Mouse (Mus musculus) naive thymus-derived CD4-positive, alpha-beta T cell, adult 2 months (primary cell): ENCODE results near the gene Glud1.

ENCODE experiments used
- DNase-seq: peaks from one replicate; pipeline ENCODE4 v3.0.0-alpha.2; 2011; ENCODE audit warnings: low read depth

Glud1 gene

GRCm38 (mm10) chr14:34378560-34379331, 68.2 kb downstream of the Glud1 start:
- DNase-seq: no peak

GRCm38 (mm10) chr14:34382921-34383704, 72.6 kb downstream of the Glud1 start:
- no peak for DNase-seq

- no peak for DNase-seq
These were observed 82.8 kb downstream of the Glud1 start for GRCm38 (mm10) chr14:34393295-34393694.
